Mouse (Mus musculus) erythroblast, adult 5-6 weeks (primary cell): ENCODE results near the gene Map3k14. TPM values are rescaled to one million over a fixed set of nuclear protein-coding genes. Genes with fewer than 3 reads are reported as not detected.

Experiments used
- ATAC-seq: replicated peaks from 2 replicates; pipeline ENCODE4 v1.8.0; 2016; ENCODE audit warnings: moderate number of reproducible peaks, mild to moderate bottlenecking, moderate TSS enrichment, inconsistent platforms; ENCODE audit not compliant: poor library complexity, low FRiP score, severe bottlenecking
- total RNA-seq, 2 experiments: library from RNA; stranded (forward) in 1 of 2; stranded (reverse) in 1 of 2; fragments of 150-400 nt in 1 of 2; fragments of 200-764, 138-1000 nt in 1 of 2; gene quantifications; 2 replicates each; pipeline versions ENCODE4 v1.2.3 to v1.2.4; 2015 to 2017; ENCODE audit warnings: low replicate concordance in 2 of 2

Gene Map3k14
- total RNA-seq, 2 experiments from 2014 or later, result 2.7 to 4.3 TPM

GRCm38 (mm10) chr11:103181349-103181748 lies 85.9 kb downstream of the Map3k14 start:
- ATAC-seq, result no peak

- ATAC-seq, result no peak
Observed at GRCm38 (mm10) chr11:103180426-103180825, 86.8 kb downstream of the Map3k14 start.

- no peak for ATAC-seq
Observed at GRCm38 (mm10) chr11:103178748-103179147, 88.5 kb downstream of the Map3k14 start.

GRCm38 (mm10) chr11:103177815-103178485 lies 89.3 kb downstream of the Map3k14 start:
- ATAC-seq, result no peak

GRCm38 (mm10) chr11:103177216-103177615 lies 90.1 kb downstream of the Map3k14 start:
- no peak for ATAC-seq

GRCm38 (mm10) chr11:103176510-103176909 lies 90.8 kb downstream of the Map3k14 start:
- ATAC-seq, result no peak

GRCm38 (mm10) chr11:103175688-103176442 lies 91.4 kb downstream of the Map3k14 start:
- no peak for ATAC-seq

- ATAC-seq, result no peak
Observed at GRCm38 (mm10) chr11:103174891-103175391, 92.3 kb downstream of the Map3k14 start.

GRCm38 (mm10) chr11:103174411-103174832 lies 92.8 kb downstream of the Map3k14 start:
- no peak for ATAC-seq

GRCm38 (mm10) chr11:103173771-103174344 lies 93.4 kb downstream of the Map3k14 start:
- no peak for ATAC-seq

GRCm38 (mm10) chr11:103173041-103173770 lies 94.1 kb downstream of the Map3k14 start:
- ATAC-seq, result no peak

- no peak for ATAC-seq
Observed at GRCm38 (mm10) chr11:103172392-103173040, 94.8 kb downstream of the Map3k14 start.

- ATAC-seq, result no peak
Observed at GRCm38 (mm10) chr11:103171703-103172391, 95.4 kb downstream of the Map3k14 start.

- ATAC-seq, result no peak
Observed at GRCm38 (mm10) chr11:103171286-103171620, 96.0 kb downstream of the Map3k14 start.

GRCm38 (mm10) chr11:103170494-103171285 lies 96.6 kb downstream of the Map3k14 start, which contains the start of gene Fmnl1:
Gene Fmnl1, plus strand, starts transcription at chr11:103171107.
- ATAC-seq, result no peak

- no peak for ATAC-seq
Observed at GRCm38 (mm10) chr11:103170111-103170493, 97.2 kb downstream of the Map3k14 start.
